ENCODE assay signal across 26 mouse cellular contexts in genomic region chr12:108269699-108270098, GRCm38 (mm10). TPM values are rescaled to one million over a fixed set of nuclear protein-coding genes. Genes with fewer than 3 reads are reported as not detected.
DNase-seq lines count a peak whose midpoint lies in the region; ATAC-seq and TF ChIP-seq lines count a peak whose summit lies in the region.
"Had no signal": no experiment of that assay in that cellular context is flagged by ENCODE, and none has a peak within 500 bp of the region (broad histone marks: within the 10 kb centered on the region; RNA-seq: fewer than 3 reads in every experiment).

No protein-coding gene starts in this region.

- TF ChIP-seq CTCF in liver, postnatal 0 days (IDR thresholded peaks at IDR 0.05; ENCODE audit: low read depth) = no peak

- H3K36me3 ChIP-seq in heart, embryonic 15.5 days = no peaks in the 10 kb centered on the region
- no peaks in the 10 kb centered on the region for H3K36me3 ChIP-seq in neural tube, embryonic 12.5 days
- H3K36me3 ChIP-seq in neural tube, embryonic 15.5 days = no peaks in the 10 kb centered on the region
- H3K36me3 ChIP-seq in liver, postnatal 0 days (replicated peaks; ENCODE audit: insufficient read depth, low read length) = no peaks in the 10 kb centered on the region
- H3K36me3 ChIP-seq: forebrain, embryonic 15.5 days; hindbrain, embryonic 13.5 days; limb, embryonic 15.5 days had no signal

- H3K4me3 ChIP-seq in heart, embryonic 15.5 days = no peak overlapping the region
- no peak overlapping the region for H3K4me3 ChIP-seq in neural tube, embryonic 12.5 days
- H3K4me3 ChIP-seq in neural tube, embryonic 15.5 days (replicated peaks) = no peak overlapping the region
- H3K4me3 ChIP-seq in liver, postnatal 0 days (ENCODE audit: low read depth, low read length) = no peak overlapping the region
- H3K4me3 ChIP-seq: embryonic facial prominence, embryonic 12.5 days; erythroblast, embryonic 14.5 days; forebrain, embryonic 15.5 days; layer of hippocampus, adult 2 months; limb, embryonic 15.5 days had no signal

- WGBS in heart, embryonic 15.5 days = 66% methylated on average over 5 of the region's 5 CpGs
- 74% methylated on average over 5 of the region's 5 CpGs for WGBS in neural tube, embryonic 12.5 days
- WGBS in neural tube, embryonic 15.5 days = 87% methylated on average over 5 of the region's 5 CpGs
- WGBS in liver, postnatal 0 days (ENCODE audit: insufficient replicate concordance) = 47% methylated on average over 5 of the region's 5 CpGs

- H3K9ac ChIP-seq in heart, embryonic 15.5 days = no peak overlapping the region
- no peak overlapping the region for H3K9ac ChIP-seq in neural tube, embryonic 12.5 days
- H3K9ac ChIP-seq in neural tube, embryonic 15.5 days (replicated peaks) = no peak overlapping the region
- no peak overlapping the region for H3K9ac ChIP-seq in liver, postnatal 0 days (replicated peaks)
- H3K9ac ChIP-seq: embryonic facial prominence, embryonic 12.5 days; limb, embryonic 15.5 days had no signal

- H3K9me3 ChIP-seq in heart, embryonic 15.5 days (replicated peaks) = no peaks in the 10 kb centered on the region
- H3K9me3 ChIP-seq in neural tube, embryonic 12.5 days = no peaks in the 10 kb centered on the region
- H3K9me3 ChIP-seq in neural tube, embryonic 15.5 days (replicated peaks) = no peaks in the 10 kb centered on the region
- no peaks in the 10 kb centered on the region for H3K9me3 ChIP-seq in liver, postnatal 0 days (ENCODE audit: low read length)
- H3K9me3 ChIP-seq: embryonic facial prominence, embryonic 12.5 days; forebrain, embryonic 15.5 days; hindbrain, embryonic 13.5 days; limb, embryonic 15.5 days; midbrain, embryonic 12.5 days had no signal

- peak; percentile 48 for DNase-seq in cerebellum, adult 9-10 months
- no peak for DNase-seq in cerebellum, postnatal 25 days
- no peak for DNase-seq in heart, postnatal 14 days
- no peak for DNase-seq in liver, postnatal 0 days
- no peak for DNase-seq in kidney, postnatal 25 days
- DNase-seq: adrenal gland, postnatal 10 days; kidney, adult 18-20 months; kidney, postnatal 10 days; layer of hippocampus, postnatal 36 days; right cerebral cortex, postnatal 4 days; thymus, postnatal 14 days had no signal

- TF ChIP-seq EP300 in liver, postnatal 0 days (IDR thresholded peaks at IDR 0.05; ENCODE audit: low read depth) = no peak

- peaks cover 91% of the 10 kb centered on the region for H3K4me1 ChIP-seq in heart, embryonic 15.5 days (replicated peaks)
- H3K4me1 ChIP-seq in neural tube, embryonic 12.5 days = peaks cover 94% of the 10 kb centered on the region
- H3K4me1 ChIP-seq in neural tube, embryonic 15.5 days = peaks cover 95% of the 10 kb centered on the region
- peaks cover 33% of the 10 kb centered on the region for H3K4me1 ChIP-seq in liver, postnatal 0 days (ENCODE audit: insufficient read depth)

- H3K27me3 ChIP-seq in heart, embryonic 15.5 days = no peaks in the 10 kb centered on the region
- H3K27me3 ChIP-seq in neural tube, embryonic 12.5 days (replicated peaks) = no peaks in the 10 kb centered on the region
- H3K27me3 ChIP-seq in neural tube, embryonic 15.5 days (replicated peaks) = no peaks in the 10 kb centered on the region
- H3K27me3 ChIP-seq in liver, postnatal 0 days (ENCODE audit: insufficient read depth, low read length) = peaks cover 18% of the 10 kb centered on the region
- H3K27me3 ChIP-seq: embryonic facial prominence, embryonic 12.5 days; forebrain, embryonic 15.5 days; hindbrain, embryonic 13.5 days; limb, embryonic 15.5 days; midbrain, embryonic 12.5 days had no signal

- no peak for ATAC-seq in heart, embryonic 15.5 days (replicated peaks; ENCODE audit: insufficient number of reproducible peaks, insufficient read depth, low FRiP score, low read depth)
- ATAC-seq in neural tube, embryonic 12.5 days (ENCODE audit: low FRiP score, low read depth) = no peak
- ATAC-seq in neural tube, embryonic 15.5 days (ENCODE audit: low FRiP score) = no peak
- ATAC-seq in liver, postnatal 0 days = no peak
- ATAC-seq: activated CD4-positive, CD25-positive, alpha-beta regulatory T cell, adult 4 months; CD4-positive, CD25-positive, alpha-beta regulatory T cell, adult 4 months; forebrain, embryonic 15.5 days; lung, postnatal 0 days had no signal

- intact Hi-C loops in heart, postnatal 14 days (cut with DNase I) = loop anchor here (2.0 to 5.0 kb wide), 2 partner anchors 21 to 32 kb away; no protein-coding TSS in a partner anchor

- H3K27ac ChIP-seq in heart, embryonic 15.5 days = no peak overlapping the region
- no peak overlapping the region for H3K27ac ChIP-seq in neural tube, embryonic 12.5 days
- H3K27ac ChIP-seq in neural tube, embryonic 15.5 days (replicated peaks) = no peak overlapping the region
- H3K27ac ChIP-seq in liver, postnatal 0 days (ENCODE audit: low read depth) = no peak overlapping the region
- H3K27ac ChIP-seq: embryonic facial prominence, embryonic 12.5 days; forebrain, embryonic 15.5 days; layer of hippocampus, adult 2 months; limb, embryonic 15.5 days had no signal

- peak overlapping the region; percentile 32; the same call in 1 of the 2 replicates for H3K4me2 ChIP-seq in heart, embryonic 15.5 days
- peak overlapping the region; percentile 98; the same call in 1 of the 2 replicates for H3K4me2 ChIP-seq in neural tube, embryonic 12.5 days (replicated peaks)
- H3K4me2 ChIP-seq in neural tube, embryonic 15.5 days = no peak overlapping the region
- H3K4me2 ChIP-seq in liver, postnatal 0 days (ENCODE audit: low read depth, low read length) = peak overlapping the region; percentile 45; the same call in 1 of the 2 replicates
- H3K4me2 ChIP-seq: embryonic facial prominence, embryonic 12.5 days; forebrain, embryonic 15.5 days; limb, embryonic 15.5 days had no signal

RNA-seq across cellular contexts. Expression of gene Ccdc85c, which starts 5.5 kb away (rescaled TPM):
- polyA plus RNA-seq in heart, embryonic 15.5 days (2015; fragmentation: Nextera tagmentation; extraction: Ambion mirVana) = 4.7 and 5.7 TPM in 2 replicates
- 10 to 100 TPM; 33.2 to 35.2 TPM for total RNA-seq in heart, postnatal 14 days (2021)
- polyA plus RNA-seq in neural tube, embryonic 12.5 days (2016; fragmentation: Nextera tagmentation; extraction: Ambion mirVana) = 14.5 and 20.4 TPM in 2 replicates
- polyA plus RNA-seq in neural tube, embryonic 15.5 days (2015; fragmentation: Nextera tagmentation; extraction: Ambion mirVana) = 10.5 and 11.9 TPM in 2 replicates
- polyA plus RNA-seq in liver, postnatal 0 days (2015; fragmentation: Nextera tagmentation; extraction: Ambion mirVana) = 1.5 TPM in 2 replicates

RNA-seq across cellular contexts. Expression of gene Hhipl1, which starts 36.4 kb away (rescaled TPM):
- polyA plus RNA-seq in heart, embryonic 15.5 days (2015; fragmentation: Nextera tagmentation; extraction: Ambion mirVana) = 1.0 TPM in 2 replicates
- total RNA-seq in heart, postnatal 14 days (2021) = 1 to 10 TPM; 1.7 TPM
- polyA plus RNA-seq in neural tube, embryonic 12.5 days (2016; fragmentation: Nextera tagmentation; extraction: Ambion mirVana) = 2.1 and 2.3 TPM in 2 replicates
- 2.7 and 3.2 TPM in 2 replicates for polyA plus RNA-seq in neural tube, embryonic 15.5 days (2015; fragmentation: Nextera tagmentation; extraction: Ambion mirVana)
- polyA plus RNA-seq in liver, postnatal 0 days (2015; fragmentation: Nextera tagmentation; extraction: Ambion mirVana) = 0.02 TPM in 1 of 2 replicates, not detected in the other
- total RNA-seq: granulocyte monocyte progenitor cell, adult 5-6 weeks; neutrophil, adult 5-6 weeks had no signal
- polyA plus RNA-seq: CD4-positive, CD25-positive, alpha-beta regulatory T cell, adult 4 months; erythroblast, embryonic 14.5 days had no signal
